Mouse (Mus musculus): ENCODE results near the gene Top3a.

Top3a gene

DNA sequence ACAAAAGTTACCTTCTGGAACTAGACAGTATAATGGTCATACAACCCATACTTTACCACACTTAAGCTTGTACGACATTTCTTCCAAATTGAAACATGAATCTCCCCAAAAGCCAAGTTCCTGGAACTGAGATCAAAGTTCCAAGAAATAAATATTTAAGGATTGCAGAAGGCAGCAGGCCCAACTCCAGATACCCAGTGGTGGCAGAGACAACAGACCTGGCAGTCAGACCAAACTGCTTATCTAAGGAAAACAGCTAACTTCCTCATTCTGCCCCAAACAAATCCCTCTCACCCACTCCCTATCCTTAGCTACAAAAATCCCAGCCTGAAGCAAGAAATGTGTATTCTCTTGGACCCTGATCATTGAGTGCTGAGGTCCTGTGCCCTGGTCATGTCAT, 2.3 kb downstream of the Top3a start:
- no peak for DNase-seq (ENCODE audit: low spot score)

DNA sequence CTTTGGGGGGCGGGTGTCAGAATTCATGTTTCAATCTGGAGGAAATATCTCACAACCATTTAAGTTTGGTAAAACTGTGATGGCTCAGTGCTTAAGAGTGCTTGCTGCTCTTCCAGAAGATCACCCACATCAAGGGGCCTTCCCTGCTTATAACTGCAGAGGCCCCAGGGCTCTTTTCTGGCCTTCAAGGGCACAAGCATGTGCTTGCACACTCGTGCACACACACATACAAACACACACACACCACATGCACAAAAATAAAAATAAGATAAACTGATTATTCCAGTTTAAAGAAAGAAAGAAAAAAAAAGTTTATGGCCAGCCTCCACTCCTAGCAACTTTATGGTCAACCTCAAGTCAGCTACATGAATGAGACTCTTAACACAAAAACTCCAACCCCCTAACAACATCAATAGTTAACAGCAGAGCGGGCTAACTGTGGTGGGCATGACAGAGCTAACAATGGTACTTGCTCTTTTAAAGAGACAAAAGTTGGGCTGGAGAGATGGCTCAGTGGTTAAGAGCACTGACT, 2.9 kb downstream of the Top3a start:
- DNase-seq (ENCODE audit: low spot score) = no peak

DNA sequence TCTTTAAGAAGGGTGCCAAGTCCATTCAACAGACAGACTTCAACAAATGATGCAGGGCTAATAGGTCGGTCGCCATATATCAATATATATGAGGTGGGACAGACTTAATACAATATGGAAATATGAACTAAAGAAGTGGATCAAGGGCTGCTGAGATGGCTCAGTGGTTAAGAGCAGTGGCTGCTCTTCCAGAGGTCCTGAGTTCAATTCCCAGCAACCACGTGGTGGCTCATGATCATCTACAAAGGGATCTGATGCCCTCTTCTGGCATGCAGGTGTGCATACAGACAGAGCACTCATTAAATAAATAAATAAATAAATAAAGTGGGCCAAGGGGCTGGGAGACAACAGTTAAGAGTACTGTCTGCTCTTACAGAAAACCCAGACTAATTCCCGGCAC, 5.0 kb downstream of the Top3a start:
- no peak for DNase-seq (ENCODE audit: low spot score)

DNA sequence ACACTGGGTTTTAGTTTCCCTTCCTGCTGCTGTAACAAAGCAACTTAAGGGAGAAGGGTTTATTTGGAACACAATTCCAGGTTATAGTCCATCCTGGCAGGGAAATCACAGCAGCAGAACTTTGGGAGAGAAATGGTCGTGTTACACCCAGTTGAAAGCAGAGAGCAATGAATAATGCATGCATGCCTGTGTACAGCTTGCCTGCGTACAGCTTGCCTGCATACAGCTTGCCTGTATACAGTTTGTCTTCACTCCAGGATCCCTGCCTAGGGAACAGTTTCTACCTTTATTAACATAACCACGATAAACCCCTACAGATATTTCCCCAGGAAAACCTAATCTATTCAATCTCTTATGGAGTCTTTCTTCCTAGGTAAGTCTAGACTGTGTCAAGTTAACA, 6.4 kb downstream of the Top3a start:
- no peak for DNase-seq (ENCODE audit: low spot score)

DNA sequence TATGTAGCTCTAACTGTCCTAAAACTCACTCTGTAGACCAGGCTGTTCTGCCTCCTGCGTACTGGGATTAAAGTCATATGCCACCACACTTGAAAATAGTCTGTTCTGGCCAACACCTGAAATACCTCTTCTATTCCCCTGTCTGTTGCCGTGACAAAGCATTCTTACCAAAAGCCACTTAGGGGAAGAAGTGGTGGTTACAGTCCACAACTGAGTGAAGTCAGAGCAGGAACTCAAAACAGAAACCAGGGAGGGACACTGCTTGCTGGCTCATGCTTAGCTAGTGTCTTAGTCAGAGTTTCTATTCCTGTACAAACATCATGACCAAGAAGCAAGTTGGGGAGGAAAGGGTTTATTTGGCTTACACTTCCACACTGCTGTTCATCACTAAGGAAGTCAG, 7.8 kb downstream of the Top3a start:
- DNase-seq (ENCODE audit: low spot score) = no peak

DNA sequence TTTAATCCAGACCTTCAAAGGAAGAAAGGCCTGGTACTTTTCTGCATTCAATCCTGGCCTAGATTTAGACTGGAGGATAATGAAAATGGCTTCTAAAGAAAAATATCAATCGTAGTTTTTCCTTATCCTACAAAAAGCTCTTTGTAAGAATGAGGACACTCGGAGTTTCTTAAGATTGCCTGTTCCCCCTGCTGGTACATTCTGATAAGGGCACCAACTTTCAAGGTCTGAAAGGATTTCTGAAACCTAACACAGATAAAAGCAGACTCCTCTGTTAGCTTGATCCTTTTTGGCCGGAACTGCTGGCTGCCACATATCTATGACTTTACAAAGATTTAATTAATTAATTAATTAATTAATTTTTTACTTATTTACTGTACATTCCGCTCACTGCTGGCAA, 10.2 kb downstream of the Top3a start:
- no peak for DNase-seq (ENCODE audit: low spot score)

DNA sequence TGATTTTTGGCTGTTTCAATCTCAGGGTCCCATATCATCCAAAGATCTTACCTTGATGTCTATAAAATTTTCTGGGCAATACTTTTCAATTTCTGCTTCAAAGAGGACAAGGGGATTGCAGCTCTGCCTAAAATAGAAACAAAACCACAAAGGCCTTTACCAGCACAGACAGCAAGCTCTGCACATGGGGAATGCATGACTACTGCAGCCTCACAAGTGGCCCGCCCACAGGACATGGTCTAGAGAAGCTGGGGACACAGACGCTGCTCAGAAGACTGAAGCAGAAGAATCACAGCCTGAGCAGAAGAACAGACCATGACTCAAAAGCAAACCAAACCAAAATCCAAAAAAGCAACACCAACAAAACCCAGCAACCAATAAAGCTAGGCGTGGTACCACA, 15.5 kb downstream of the Top3a start:
- DNase-seq (ENCODE audit: low spot score) = no peak

DNA sequence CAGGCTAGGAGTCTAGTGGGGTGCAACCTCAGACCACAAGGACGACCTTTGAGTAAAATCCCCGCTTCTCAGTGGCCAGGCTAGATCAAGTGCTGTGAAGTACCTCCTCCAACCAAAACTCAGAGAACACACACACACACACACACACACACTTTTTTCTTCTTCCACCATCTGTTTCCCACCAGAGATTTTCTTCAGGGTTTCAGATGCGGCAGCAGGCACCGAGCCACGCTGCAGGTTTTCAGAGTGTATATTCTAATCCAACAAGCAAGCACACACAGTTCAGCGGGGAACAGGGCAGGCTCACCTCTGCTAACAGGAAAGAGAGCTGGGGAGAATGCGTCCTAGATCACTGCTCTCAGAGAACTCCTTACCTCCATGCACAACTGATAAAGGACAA, 21.6 kb downstream of the Top3a start:
- no peak for DNase-seq (ENCODE audit: low spot score)

DNA sequence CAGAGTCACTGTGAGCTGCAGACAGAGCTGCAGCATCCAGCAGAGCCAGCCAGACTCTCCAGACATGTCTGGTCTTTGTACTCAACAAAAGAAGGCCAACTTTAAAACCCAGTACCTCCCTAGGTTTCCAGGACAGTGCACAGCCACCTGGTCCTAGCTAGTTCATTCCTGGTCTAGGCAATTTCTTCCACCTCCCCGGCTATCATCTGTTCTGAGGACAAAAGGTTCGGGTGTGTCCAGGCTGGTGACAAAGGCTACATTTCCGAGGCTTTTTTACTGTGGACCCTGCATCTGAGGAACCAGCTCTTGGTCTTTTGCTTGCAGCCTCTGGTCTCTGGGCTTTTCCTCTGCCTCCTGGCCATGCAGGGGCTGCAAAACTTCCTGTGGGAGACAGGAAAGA, 36.8 kb downstream of the Top3a start:
- no peak for DNase-seq (ENCODE audit: low spot score)

DNA sequence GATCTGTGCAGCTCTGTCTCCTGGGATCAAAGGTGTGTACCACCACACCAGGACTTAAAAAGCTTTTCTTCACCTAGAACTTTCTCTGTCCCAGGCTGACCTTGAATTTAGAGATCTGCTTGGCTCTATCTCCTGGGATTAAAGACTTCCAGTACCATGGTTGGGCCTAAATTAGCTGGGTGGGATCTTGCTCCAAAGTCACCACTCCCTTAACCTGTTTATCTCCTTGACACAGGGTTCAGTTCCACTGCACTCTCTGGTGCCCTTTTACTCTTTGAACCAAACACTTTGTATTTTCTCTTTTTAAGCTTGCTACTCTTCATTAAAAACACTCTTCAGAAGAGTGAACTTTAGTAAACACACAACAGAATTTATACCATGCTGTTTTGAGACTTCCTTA, 39.7 kb downstream of the Top3a start:
- DNase-seq (ENCODE audit: low spot score) = no peak

DNA sequence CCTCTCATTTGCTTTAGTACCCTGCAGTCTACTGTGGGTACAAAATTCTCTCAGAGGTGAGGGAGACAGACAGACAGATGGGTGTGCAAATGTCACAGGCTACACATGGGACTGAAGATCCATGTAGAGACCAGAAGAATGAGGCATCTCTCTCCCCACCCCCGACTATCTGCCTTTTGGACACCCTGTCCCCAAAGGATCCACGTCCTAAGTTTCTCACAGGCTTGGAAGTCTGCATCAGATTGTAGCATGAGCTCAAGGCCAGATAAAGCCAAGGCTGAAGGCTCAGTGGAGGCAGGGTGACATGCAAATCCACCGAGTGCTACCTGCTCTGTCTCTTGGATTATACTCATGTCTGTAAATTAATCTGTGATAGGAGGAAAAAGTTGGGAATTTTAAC, 40.7 kb downstream of the Top3a start:
- no peak for DNase-seq (ENCODE audit: low spot score)

DNA sequence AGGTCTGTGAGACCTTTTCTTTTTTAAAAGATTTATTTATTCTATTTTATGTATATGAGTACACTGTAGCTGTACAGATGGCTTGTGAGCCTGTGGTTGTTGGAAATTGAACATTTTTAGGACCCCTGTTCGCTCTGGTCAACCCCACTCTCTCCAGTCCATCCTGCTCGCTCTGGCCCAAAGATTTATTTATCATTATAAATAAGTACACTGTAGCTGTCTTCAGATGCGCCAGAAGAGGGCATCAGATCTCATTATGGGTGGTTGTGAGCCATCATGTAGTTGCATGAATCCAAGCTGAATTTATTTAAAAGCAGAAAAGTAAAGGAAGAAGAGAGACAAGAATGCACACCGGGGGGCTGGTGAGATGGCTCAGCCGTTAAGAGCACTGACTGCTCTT, 42.0 kb downstream of the Top3a start:
- no peak for DNase-seq (ENCODE audit: low spot score)

DNA sequence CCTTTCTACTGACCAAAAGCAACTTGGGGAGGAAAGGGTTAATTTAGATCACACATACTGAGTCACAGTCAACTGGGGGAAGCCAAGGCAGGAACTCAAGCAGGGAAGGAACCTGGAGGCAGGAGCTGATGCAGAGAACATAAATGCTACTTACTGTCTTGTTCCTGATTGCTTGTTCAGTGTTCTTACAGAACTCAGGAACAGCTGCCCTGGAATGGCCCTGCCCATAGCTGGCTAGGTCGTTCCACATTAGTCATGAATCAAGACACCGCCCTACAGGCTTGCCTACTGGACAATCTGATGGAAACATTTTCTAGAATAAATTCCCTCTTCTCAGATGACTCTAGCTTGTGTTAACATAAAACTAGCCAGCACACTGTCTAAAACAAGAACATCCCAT, 43.0 kb downstream of the Top3a start:
- DNase-seq (ENCODE audit: low spot score) = no peak

DNA sequence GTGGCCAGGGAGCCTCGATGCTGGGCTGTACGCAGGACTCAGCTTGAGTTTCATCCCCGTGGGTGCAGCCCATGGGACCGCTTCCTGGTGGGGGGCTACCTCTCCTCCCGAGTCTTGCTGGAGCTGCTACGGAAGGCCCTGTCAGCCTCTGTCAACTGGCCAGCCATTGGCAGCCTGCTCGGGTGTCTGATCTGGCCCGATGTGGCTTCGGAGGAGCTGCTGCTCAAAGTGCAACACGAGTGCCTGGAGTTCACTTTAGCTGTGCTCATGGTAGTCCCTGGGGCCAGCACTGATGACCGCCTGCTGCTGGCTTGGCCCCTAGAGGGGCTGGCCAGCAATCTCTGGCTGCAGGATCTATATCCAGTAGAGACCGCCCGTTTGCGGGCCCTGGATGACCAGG, 45.9 kb downstream of the Top3a start:
- no peak for DNase-seq (ENCODE audit: low spot score)

DNA sequence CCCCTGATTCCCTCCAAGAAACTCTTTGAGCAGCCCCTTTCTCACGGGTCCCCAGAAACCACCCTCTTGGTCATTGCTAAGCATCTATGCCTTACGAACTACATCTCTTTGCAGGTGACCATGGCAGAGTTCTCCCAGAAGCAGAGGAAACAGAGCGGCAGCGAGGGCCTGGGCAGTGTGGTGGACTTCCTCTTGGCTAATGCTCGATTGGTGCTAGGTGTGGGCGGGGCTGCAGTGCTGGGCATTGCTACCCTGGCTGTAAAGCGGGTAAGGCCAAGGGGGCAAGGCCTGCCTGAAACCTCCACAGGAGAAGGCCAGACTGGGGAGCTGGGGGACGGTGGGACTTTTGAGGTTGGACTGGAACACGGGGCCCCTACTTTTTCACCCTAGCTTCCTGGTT, 47.0 kb downstream of the Top3a start:
- DNase-seq (ENCODE audit: low spot score) = no peak

DNA sequence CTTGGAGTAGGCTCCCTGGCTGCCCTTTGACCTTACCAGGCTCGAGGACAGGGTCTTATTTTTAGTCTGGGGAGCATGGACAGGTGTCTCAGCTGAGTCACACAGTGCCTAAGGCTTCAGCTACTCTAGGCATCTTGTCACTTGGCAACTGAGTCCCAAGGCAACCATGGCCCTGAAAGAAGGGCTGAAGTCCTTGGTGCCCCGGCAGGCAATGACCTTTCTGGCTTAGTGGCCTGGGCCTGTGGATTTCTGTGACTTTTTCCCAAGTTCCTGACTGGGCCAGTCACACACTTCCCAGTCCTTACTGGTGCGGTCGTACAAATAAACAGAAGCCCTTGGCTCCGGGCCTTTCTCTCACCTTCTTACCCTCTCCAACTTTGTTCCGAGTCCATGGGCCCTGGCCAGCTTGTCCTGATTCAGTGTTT, 47.9 kb downstream of the Top3a start:
- no peak for DNase-seq (ENCODE audit: low spot score)

DNA sequence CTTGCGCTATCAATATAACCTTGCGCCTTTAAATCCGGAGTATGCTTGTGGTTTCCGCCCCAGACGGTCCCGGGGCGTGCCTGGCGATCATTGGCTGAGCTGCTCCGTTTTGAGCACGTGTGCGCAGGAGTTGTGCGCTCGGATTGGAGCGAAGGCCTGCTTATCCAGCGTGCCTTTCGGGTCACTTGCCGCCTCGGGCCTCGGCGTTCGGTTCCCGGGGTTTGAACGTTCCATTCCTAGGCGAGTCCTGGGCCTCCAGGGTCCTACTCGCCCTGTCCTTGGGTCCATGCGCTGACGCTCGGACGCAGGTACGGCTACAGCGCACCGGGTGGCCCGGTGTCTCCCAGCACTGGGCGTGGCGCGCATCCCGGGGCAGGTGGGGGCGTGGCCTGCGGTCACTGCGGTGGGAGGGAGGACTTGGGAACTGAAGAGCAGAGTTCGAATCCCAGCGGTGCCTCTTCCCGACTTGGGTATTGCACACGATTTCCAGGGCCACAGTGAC, 48.9 kb downstream of the Top3a start, which contains the start of gene Mief2:
Gene Mief2 (plus strand): TSS at position 139 of the 502 bp plus-strand sequence.
- peak; percentile 94 for DNase-seq (ENCODE audit: low spot score)

DNA sequence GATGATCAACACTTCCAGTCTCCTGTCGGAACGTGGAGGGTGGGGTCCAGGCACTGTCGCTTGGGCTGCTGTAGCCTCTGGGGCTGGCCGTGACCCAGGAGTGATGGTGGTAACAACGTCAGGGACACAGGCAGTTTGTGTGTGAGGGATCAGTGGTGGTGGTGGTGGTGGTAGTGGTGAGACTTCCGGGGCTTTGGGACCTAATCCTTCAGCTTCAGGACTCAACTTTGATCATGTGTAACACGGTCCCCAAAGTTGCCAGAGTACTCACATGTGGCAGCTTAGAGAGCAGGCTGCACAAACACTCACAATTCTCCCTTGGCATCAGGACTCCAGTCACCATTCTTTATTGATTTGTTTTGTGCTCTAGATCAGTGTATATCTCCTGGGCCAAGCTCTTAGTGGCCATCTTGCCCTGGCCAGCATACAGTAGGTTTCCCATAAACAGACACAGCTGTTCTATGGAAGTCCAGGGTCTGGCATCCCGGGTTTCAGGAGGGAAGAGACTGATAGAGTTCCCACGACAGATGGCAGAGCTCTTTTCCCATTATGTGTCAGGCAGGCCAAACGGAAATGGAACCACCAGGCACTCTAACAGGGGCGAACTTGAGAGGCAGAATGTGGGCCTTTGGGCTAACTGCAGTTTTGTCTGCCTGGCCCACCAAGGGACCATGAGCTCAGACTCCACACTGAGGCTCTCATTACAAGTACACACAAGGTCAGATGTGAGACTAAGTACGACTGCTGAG, 49.6 kb downstream of the Top3a start:
- no peak for DNase-seq (ENCODE audit: low spot score)

DNA sequence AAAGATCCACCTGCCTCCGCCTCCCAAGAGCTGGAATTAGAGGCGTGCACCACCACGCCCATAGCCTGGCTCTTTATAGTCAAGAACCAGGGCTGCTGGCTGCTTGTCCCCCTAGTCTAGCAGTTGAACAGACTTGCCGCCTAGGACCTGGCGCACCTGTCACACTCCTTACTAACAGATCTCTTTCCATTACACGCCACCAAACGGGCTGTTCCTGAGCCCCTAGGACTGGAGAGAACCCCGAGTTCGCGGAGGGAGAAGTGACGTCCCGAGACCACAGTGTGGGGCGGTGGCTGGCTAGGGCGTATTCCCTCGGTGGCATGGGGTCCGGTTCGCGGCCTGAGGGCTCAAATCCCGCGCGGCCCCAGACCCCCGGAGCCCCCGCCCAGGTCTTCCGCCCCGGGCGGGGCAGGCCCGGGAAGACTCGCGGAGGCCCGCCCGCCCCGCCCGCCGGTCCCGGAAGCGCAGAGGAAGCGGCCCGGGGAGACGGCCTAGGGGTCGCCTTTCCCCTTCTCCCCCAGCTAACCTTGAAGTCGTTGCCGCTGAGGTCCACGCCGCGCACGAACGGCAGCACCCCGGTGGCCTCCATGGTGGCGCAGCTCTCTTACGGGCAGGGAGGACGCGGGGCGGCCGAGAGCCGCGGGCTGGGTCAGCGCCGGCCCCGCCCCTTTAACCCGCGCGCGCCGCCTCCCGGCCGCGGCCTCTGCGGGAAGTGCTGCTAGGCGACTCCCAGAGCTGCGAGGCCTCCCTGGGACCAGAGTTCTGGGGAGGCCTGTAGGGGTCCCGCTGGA, 50.4 kb downstream of the Top3a start, which contains the start of gene Flii:
Gene Flii (minus strand): TSS at position 663 of the 791 bp plus-strand sequence.
- peak; percentile 81 for DNase-seq (ENCODE audit: low spot score)

DNA sequence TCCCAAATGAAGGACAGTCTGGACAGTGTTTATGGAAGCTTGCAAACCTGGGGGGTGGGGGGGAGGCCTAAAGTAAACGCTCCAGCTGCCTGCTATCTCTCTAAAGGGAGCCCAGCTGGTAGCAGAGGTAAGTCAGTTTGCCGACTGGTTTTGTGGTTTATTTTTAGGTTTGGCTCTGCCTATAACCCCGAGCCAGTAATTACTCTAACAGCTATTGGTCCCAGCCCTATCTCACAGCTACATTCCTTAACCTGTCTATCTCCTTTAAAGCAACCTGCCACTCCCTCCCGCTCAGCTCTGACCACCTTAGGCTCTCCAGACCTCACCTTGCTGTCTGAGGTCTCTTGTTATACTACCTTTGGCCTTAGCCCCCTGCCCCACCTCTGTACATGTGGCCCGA, 57.9 kb downstream of the Top3a start:
- DNase-seq (ENCODE audit: low spot score) = no peak

DNA sequence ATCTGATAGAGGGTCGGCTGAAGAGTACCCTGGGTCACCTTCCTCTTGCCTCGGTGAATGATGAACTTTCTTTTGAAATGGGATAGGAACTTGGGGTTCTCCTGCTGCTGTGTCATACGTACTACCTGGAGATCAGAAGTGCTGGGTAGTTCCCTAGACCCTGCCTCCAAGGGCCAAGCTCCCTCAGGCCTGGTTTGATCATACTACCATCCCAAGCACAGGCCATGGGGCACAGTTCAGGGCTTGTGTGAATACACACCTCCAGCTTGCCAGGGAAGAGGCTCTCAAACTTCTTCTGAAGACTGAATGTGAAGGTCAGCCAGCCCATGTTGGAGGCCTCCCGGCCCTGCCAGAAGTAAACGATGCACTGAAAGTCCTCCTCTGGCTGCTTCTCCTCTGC, 61.3 kb downstream of the Top3a start:
- no peak for DNase-seq (ENCODE audit: low spot score)

DNA sequence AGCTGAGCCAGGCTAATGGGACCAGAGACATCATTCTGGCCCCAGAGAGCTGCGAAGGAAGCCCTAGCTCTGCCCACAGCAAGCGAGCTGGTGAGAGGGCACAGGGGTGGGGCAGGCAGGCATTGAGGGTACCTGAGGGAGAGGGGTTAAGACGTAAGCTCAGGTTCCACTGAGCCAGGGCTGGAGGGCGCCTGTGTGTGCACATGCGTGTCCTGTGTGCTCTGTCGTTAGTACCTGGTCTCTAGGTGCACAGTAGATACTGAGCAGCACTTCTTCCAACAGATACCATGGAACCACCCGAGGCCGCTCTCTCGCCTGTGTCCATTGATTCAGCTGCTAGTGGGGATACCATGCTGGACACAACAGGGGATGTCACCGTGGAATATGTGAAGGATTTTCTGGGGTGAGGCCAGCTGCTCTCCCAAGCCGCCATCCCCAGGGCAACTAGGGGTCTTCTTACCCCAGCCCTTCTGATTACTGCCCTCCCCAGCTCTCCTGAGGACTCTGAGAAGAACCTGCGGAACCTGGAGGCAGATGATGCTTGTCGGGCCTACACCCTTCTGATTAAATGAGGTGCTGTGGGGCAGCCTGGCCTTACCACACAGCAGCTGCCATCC, 64.4 kb downstream of the Top3a start:
- no peak for DNase-seq (ENCODE audit: low spot score)

DNA sequence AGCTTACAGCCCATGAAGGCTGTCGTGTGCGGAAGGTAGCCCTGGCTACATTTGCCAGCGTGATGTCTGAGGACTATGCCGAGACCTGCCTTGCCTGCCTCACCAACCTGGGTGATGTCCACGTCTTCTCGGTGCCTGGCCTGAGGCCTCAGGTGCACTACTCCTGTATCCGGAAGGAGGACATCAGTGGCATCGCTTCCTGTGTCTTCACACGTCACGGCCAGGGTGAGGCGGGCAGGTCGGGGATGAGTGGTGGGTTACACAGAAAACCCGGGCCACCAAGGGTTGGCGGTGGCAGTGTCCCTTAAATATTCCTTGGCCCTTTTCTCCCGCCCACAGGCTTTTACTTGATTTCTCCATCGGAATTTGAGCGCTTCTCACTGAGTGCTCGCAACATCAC, 65.1 kb downstream of the Top3a start:
- DNase-seq (ENCODE audit: low spot score) = no peak

Measured in yolk sac, embryonic 10.5 days (tissue).